Mouse (Mus musculus): ENCODE measurements around the gene Cdcp1. TPM values are rescaled to one million over a fixed set of nuclear protein-coding genes. Genes with fewer than 3 reads are reported as not detected.
A peak's percentile ranks its signal among the peaks of the same experiment; 100 is the strongest.

The Cdcp1 gene
- polyA plus RNA-seq, 1 experiment = 0.95 TPM

- TF ChIP-seq CTCF (IDR thresholded peaks at IDR 0.05; ENCODE audit: extremely low read depth, insufficient read depth, insufficient read length, insufficient replicate concordance) = no peak
- no peak for TF ChIP-seq POLR2A (IDR thresholded peaks at IDR 0.05; ENCODE audit: low read depth, low read length)
- Histone ChIP-seq H3K27ac (ENCODE audit: insufficient read depth, low read length) (no peak overlapping the region), H3K27me3 (ENCODE audit: control insufficient read depth, insufficient read depth, low read length) (no peaks in the 10 kb centered on the region), H3K4me1 (ENCODE audit: control insufficient read depth, insufficient read depth, insufficient read length) (no peaks in the 10 kb centered on the region), H3K4me3 (ENCODE audit: extremely low read depth, insufficient read depth, insufficient read length) (no peak overlapping the region), H3K36me3 (ENCODE audit: control insufficient read depth, insufficient read depth, low read length) (peaks cover 24% of the 10 kb centered on the region)
- DNase-seq (ENCODE audit: low read depth in 1 of 2, low spot score in 2 of 2) = no peak
- WGBS = 99% methylated on average over 6 of the region's 6 CpGs
These were observed 88.2 kb downstream of the Cdcp1 start for GRCm38 (mm10) chr9:123127663-123128062.

- DNase-seq (ENCODE audit: low read depth in 1 of 2, low spot score in 2 of 2) = no peak
- no peaks in the 10 kb centered on the region for H3K27me3 ChIP-seq (ENCODE audit: control insufficient read depth, insufficient read depth, low read length)
- no peak overlapping the region for H3K4me3 ChIP-seq (ENCODE audit: extremely low read depth, insufficient read depth, insufficient read length)
- no peaks in the 10 kb centered on the region for H3K4me1 ChIP-seq (ENCODE audit: control insufficient read depth, insufficient read depth, insufficient read length)
- H3K27ac ChIP-seq (ENCODE audit: insufficient read depth, low read length) = no peak overlapping the region
- no peak for TF ChIP-seq CTCF (IDR thresholded peaks at IDR 0.05; ENCODE audit: extremely low read depth, insufficient read depth, insufficient read length, insufficient replicate concordance)
- TF ChIP-seq POLR2A (IDR thresholded peaks at IDR 0.05; ENCODE audit: low read depth, low read length) = no peak
- peaks cover 13% of the 10 kb centered on the region for H3K36me3 ChIP-seq (ENCODE audit: control insufficient read depth, insufficient read depth, low read length)
- 82% methylated on average over 2 of the region's 2 CpGs for WGBS
These were observed 91.3 kb downstream of the Cdcp1 start for GRCm38 (mm10) chr9:123124413-123124981.

- Histone ChIP-seq H3K27me3 (ENCODE audit: control insufficient read depth, insufficient read depth, low read length) (no peaks in the 10 kb centered on the region), H3K36me3 (ENCODE audit: control insufficient read depth, insufficient read depth, low read length) (peaks cover 13% of the 10 kb centered on the region), H3K4me1 (ENCODE audit: control insufficient read depth, insufficient read depth, insufficient read length) (no peaks in the 10 kb centered on the region), H3K4me3 (ENCODE audit: extremely low read depth, insufficient read depth, insufficient read length) (no peak overlapping the region), H3K27ac (ENCODE audit: insufficient read depth, low read length) (no peak overlapping the region)
- no peak for DNase-seq (ENCODE audit: low read depth in 1 of 2, low spot score in 2 of 2)
- WGBS = 90% methylated on average over 6 of the region's 6 CpGs
- TF ChIP-seq CTCF (IDR thresholded peaks at IDR 0.05; ENCODE audit: extremely low read depth, insufficient read depth, insufficient read length, insufficient replicate concordance) (peak; percentile 59; the same call in 1 of the 2 replicates), POLR2A (IDR thresholded peaks at IDR 0.05; ENCODE audit: low read depth, low read length) (no peak)
These were observed 92.0 kb downstream of the Cdcp1 start for GRCm38 (mm10) chr9:123123571-123124412.

GRCm38 (mm10) chr9:123123017-123123416, 92.8 kb downstream of the Cdcp1 start:
- WGBS = 83% methylated on average over 3 of the region's 3 CpGs
- no peak overlapping the region for H3K27ac ChIP-seq (ENCODE audit: insufficient read depth, low read length)

More at GRCm38 (mm10) chr9:123123017-123123416, 92.8 kb downstream of the Cdcp1 start:
- H3K4me3 ChIP-seq (ENCODE audit: extremely low read depth, insufficient read depth, insufficient read length) = no peak overlapping the region
- H3K4me1 ChIP-seq (ENCODE audit: control insufficient read depth, insufficient read depth, insufficient read length) = no peaks in the 10 kb centered on the region
- peaks cover 12% of the 10 kb centered on the region for H3K36me3 ChIP-seq (ENCODE audit: control insufficient read depth, insufficient read depth, low read length)
- no peak for DNase-seq (ENCODE audit: low read depth in 1 of 2, low spot score in 2 of 2)
- no peaks in the 10 kb centered on the region for H3K27me3 ChIP-seq (ENCODE audit: control insufficient read depth, insufficient read depth, low read length)
- no peak for TF ChIP-seq POLR2A (IDR thresholded peaks at IDR 0.05; ENCODE audit: low read depth, low read length)
- TF ChIP-seq CTCF (IDR thresholded peaks at IDR 0.05; ENCODE audit: extremely low read depth, insufficient read depth, insufficient read length, insufficient replicate concordance) = no peak

Other genes starting within 250 kb of the Cdcp1 start
- 10.3 and 12.0 TPM in 2 replicates for gene Tmem42, start 194.7 kb downstream of the Cdcp1 start, polyA plus RNA-seq (2012; rRNA removed)
- 0.08 and 0.19 TPM in 2 replicates for gene Tgm4, start 181.3 kb downstream of the Cdcp1 start, polyA plus RNA-seq (2012; rRNA removed)
- gene Zdhhc3, start 102.8 kb downstream of the Cdcp1 start, polyA plus RNA-seq (2012; rRNA removed) = 72.9 and 148 TPM in 2 replicates
- gene Exosc7, start 102.8 kb downstream of the Cdcp1 start, polyA plus RNA-seq (2012; rRNA removed) = 15.2 and 17.3 TPM in 2 replicates
- gene Clec3b, start 65.1 kb downstream of the Cdcp1 start, polyA plus RNA-seq (2012; rRNA removed) = 3.4 and 4.6 TPM in 2 replicates
- 5.9 and 10.5 TPM in 2 replicates for gene Tmem158, start 44.7 kb upstream of the Cdcp1 start, polyA plus RNA-seq (2012; rRNA removed)
- 357 and 617 TPM in 2 replicates for gene Lars2, start 150.9 kb upstream of the Cdcp1 start, polyA plus RNA-seq (2012; rRNA removed)

Data from spleen, adult 2 months (tissue).